Mouse (Mus musculus) limb, embryonic 13.5 days (tissue): ENCODE data around the gene Sgms1. TPM values are rescaled to one million over a fixed set of nuclear protein-coding genes. Genes with fewer than 3 reads are reported as not detected.

Experiments used
- ATAC-seq: fragments of 200-750 bp; cut with Nextera tagmentation; 2 replicates; pipeline ENCODE4 v1.8.0; 2017; ENCODE audit warnings: low read depth, moderate number of reproducible peaks, moderate TSS enrichment; ENCODE audit not compliant: low FRiP score
- H3K27ac ChIP-seq: fragments of 300-500 bp; sonication (generic); 2 replicates; pipeline ENCODE4 v1.5.1; 2015; ENCODE audit warnings: inconsistent platforms, mild to moderate bottlenecking, moderate library complexity
- H3K27me3 ChIP-seq: fragments of 300-500 bp; sonication (generic); 2 replicates; pipeline ENCODE4 v1.6.1; 2015; ENCODE audit warnings: mild to moderate bottlenecking, inconsistent platforms
- H3K36me3 ChIP-seq: fragments of 300-500 bp; sonication (generic); 2 replicates; pipeline ENCODE4 v1.6.1; 2015; ENCODE audit warnings: inconsistent platforms, mild to moderate bottlenecking, moderate library complexity
- H3K4me1 ChIP-seq: fragments of 300-500 bp; sonication (generic); 2 replicates; pipeline ENCODE4 v1.6.1; 2015; ENCODE audit warnings: inconsistent platforms
- H3K4me2 ChIP-seq: fragments of 300-500 bp; sonication (generic); replicated peaks from 2 replicates; pipeline ENCODE4 v1.6.1; 2015; ENCODE audit warnings: inconsistent platforms, mild to moderate bottlenecking, moderate library complexity
- H3K4me3 ChIP-seq: fragments of 300-500 bp; sonication (generic); 2 replicates; pipeline ENCODE4 v1.5.1; 2015; ENCODE audit warnings: moderate library complexity, mild to moderate bottlenecking, inconsistent platforms
- H3K9ac ChIP-seq: fragments of 300-500 bp; sonication (generic); 2 replicates; pipeline ENCODE4 v1.6.1; 2015; ENCODE audit warnings: mild to moderate bottlenecking, inconsistent platforms
- H3K9me3 ChIP-seq: fragments of 300-500 bp; sonication (generic); 2 replicates; pipeline ENCODE4 v1.6.1; 2016; ENCODE audit warnings: inconsistent platforms
- WGBS: fragments of 180-500 bp; shearing (Covaris S2); methylation state at CpG from one replicate; pipeline ENCODE4 v1.1.7; 2015; 5-methylcytosine and 5-hydroxymethylcytosine counted together
- polyA plus RNA-seq: library from polyadenylated mRNA; unstranded; fragments of >200 nt; fragmentation: Nextera tagmentation; extraction: Ambion mirVana; gene quantifications from 2 replicates; pipeline ENCODE4 v1.2.1, GENCODE M21; 2015

Sgms1 gene
- polyA plus RNA-seq, 1 experiment from 2014 or later: 31.2 TPM

GRCm38 (mm10) chr19:32280380-32280779 is 109.1 kb downstream of the Sgms1 start:
- Histone ChIP-seq H3K27ac (no peak overlapping the region), H3K36me3 (no peaks in the 10 kb centered on the region), H3K9ac (no peak overlapping the region), H3K4me3 (no peak overlapping the region), H3K4me1 (peaks cover 48% of the 10 kb centered on the region), H3K9me3 (no peaks in the 10 kb centered on the region), H3K4me2 (no peak overlapping the region), H3K27me3 (no peaks in the 10 kb centered on the region)
- ATAC-seq: no peak
- 80% methylated on average over 4 of the region's 4 CpGs for WGBS

GRCm38 (mm10) chr19:32279400-32279799 is 110.1 kb downstream of the Sgms1 start:
- WGBS: 94% methylated on average over 6 of the region's 6 CpGs
- no peak overlapping the region for H3K4me2 ChIP-seq
- no peak overlapping the region for H3K9ac ChIP-seq
- H3K4me3 ChIP-seq: no peak overlapping the region
- H3K4me1 ChIP-seq: peaks cover 45% of the 10 kb centered on the region
- no peaks in the 10 kb centered on the region for H3K36me3 ChIP-seq
- H3K9me3 ChIP-seq: no peaks in the 10 kb centered on the region
- H3K27me3 ChIP-seq: no peaks in the 10 kb centered on the region
- no peak overlapping the region for H3K27ac ChIP-seq
- no peak for ATAC-seq

DNA sequence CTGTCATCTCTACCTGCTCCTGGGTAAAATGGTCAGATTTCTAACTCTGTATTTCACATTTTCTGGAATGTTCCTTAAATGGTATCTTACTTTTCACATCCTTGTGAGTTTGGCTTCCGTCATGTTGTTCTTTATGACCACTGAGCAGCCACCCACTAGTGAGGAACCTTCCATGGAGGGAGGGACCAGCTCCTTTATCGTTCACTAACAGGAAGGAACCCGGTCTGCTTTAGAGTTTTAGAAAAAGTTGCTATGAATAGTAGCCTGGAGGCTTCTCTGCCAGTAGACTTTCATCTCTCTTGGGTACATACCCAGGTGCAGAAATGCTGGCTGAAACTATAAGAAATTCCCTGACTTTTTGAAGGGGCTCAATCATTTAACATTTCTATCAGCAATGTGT is 111.6 kb downstream of the Sgms1 start:
- Histone ChIP-seq H3K27me3 (no peaks in the 10 kb centered on the region), H3K27ac (no peak overlapping the region), H3K36me3 (no peaks in the 10 kb centered on the region), H3K9ac (no peak overlapping the region), H3K4me1 (peaks cover 48% of the 10 kb centered on the region), H3K9me3 (no peaks in the 10 kb centered on the region), H3K4me3 (no peak overlapping the region), H3K4me2 (no peak overlapping the region)
- no peak for ATAC-seq
- WGBS: 69% methylated on average over 3 of the region's 3 CpGs

- no peak for ATAC-seq
- H3K4me3 ChIP-seq: no peak overlapping the region
- 92% methylated on average over 2 of the region's 2 CpGs for WGBS
- H3K4me1 ChIP-seq: peaks cover 51% of the 10 kb centered on the region
- no peak overlapping the region for H3K27ac ChIP-seq
- no peaks in the 10 kb centered on the region for H3K27me3 ChIP-seq
- H3K36me3 ChIP-seq: no peaks in the 10 kb centered on the region
- no peak overlapping the region for H3K4me2 ChIP-seq
- no peaks in the 10 kb centered on the region for H3K9me3 ChIP-seq
- H3K9ac ChIP-seq: no peak overlapping the region
Measured at GRCm38 (mm10) chr19:32277287-32277686, 112.2 kb downstream of the Sgms1 start.

DNA sequence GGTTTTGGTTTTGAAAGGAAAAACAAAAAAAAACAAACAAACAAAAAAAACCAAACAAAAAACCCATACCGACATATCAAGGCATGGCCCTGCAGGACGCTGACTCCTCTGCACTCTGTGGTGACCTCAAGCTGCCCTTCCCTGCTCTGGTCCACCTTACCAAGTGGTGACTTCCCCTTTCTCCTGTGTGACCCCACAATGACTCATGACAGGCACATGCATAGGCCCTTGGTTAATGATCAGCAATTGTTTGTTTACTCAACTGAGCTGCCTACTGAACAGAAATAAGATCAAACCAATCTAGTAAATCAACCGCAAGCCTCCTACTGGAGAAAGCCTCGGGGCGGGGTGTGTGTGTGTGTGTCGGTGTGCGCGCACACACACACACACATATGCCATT is 112.7 kb downstream of the Sgms1 start:
- H3K9me3 ChIP-seq: no peaks in the 10 kb centered on the region
- H3K27me3 ChIP-seq: no peaks in the 10 kb centered on the region
- no peak for ATAC-seq
- H3K9ac ChIP-seq: no peak overlapping the region
- no peak overlapping the region for H3K27ac ChIP-seq
- no peak overlapping the region for H3K4me3 ChIP-seq
- peaks cover 46% of the 10 kb centered on the region for H3K4me1 ChIP-seq
- no peaks in the 10 kb centered on the region for H3K36me3 ChIP-seq
- H3K4me2 ChIP-seq: no peak overlapping the region
- WGBS: 91% methylated on average over 8 of the region's 8 CpGs

DNA sequence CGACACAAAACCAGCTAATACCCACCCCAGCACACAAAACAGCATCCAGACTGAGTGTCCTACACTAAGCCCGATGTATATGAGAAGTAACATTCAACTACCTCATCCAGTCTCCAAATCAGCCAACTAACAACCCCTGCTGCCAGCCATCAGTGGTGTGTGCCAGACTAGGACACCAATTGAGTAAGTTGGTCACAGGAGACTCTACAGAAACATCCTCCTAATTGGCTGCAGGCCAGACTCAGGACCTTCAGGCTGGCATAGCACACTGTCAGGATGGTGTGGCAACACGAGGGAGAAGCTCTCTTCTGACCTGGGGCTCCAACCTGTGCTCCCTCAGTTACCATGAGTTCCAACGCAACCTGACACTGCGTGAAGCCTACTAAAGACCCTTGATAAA is 113.3 kb downstream of the Sgms1 start:
- WGBS: 84% methylated on average over 5 of the region's 5 CpGs
- H3K27ac ChIP-seq: no peak overlapping the region
- ATAC-seq: no peak

DNA sequence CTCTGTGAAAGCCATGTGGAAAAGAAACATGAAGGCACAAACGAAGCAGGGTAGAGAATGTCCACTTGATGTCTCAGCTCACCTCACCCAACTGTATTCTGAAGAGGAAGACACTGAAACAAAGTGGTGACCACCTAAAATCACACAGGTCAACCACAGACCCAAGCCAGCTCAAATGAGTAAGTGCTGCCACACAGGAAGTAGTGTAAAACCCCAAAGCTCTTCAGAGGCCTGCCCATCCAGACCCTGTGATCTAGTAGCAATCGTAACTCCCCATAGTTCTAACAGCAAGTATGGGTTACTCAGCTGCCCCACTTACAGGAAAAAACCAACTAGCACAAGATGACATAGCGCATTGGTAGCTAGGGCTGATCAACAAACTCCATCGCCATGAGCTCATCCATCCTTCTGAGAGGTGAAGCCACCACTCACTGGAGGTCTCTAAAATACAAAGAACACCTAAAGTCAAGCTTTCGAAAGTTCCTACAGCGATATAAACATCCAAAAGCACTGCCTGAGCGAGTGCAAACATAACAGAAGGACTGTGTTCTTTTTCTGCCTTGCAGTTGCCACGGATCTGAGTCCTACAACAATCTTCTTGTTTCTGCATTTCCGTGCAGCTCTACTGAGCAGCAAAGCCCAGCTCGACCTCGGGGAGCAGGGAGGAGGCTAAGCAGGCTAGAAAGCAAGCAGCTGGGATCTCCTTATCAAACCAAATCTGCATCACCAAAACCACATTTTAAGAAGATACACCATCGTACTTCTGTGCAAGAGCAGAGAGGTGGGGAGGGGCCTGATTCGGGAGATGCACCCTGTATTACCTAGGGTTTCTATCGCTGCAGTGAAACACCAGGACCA is 114.2 kb downstream of the Sgms1 start:
- no peaks in the 10 kb centered on the region for H3K36me3 ChIP-seq
- H3K9ac ChIP-seq: no peak overlapping the region

More for the DNA sequence above, 113.3 kb downstream of the Sgms1 start:
- H3K27me3 ChIP-seq: no peaks in the 10 kb centered on the region
- no peak overlapping the region for H3K4me3 ChIP-seq
- H3K9me3 ChIP-seq: no peaks in the 10 kb centered on the region
- H3K36me3 ChIP-seq: no peaks in the 10 kb centered on the region
- H3K9ac ChIP-seq: no peak overlapping the region
- peaks cover 41% of the 10 kb centered on the region for H3K4me1 ChIP-seq
- H3K4me2 ChIP-seq: no peak overlapping the region

DNA sequence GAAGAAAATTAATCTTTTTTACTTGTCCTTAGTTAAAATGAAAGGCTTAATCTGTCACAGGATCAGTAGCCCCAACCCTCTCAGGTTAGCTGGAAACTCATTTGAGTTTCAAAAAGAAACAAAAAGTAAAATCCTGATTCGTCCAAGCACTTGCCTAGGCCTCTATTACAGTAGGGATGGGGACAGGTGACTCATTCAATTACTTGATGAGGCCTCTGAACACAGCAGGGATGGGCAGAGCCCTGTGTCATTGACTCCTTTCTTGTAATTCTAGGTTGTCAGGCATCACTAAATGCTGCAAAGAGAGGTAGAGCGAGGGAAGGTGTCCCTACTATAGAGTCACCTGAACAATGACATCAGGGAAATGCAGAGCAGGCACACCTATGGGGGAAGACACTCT is 115.4 kb downstream of the Sgms1 start:
- H3K9ac ChIP-seq: no peak overlapping the region
- H3K27ac ChIP-seq: no peak overlapping the region
- H3K4me2 ChIP-seq: no peak overlapping the region
- H3K36me3 ChIP-seq: no peaks in the 10 kb centered on the region
- H3K4me1 ChIP-seq: peaks cover 31% of the 10 kb centered on the region
- H3K9me3 ChIP-seq: no peaks in the 10 kb centered on the region
- H3K4me3 ChIP-seq: no peak overlapping the region
- H3K27me3 ChIP-seq: no peaks in the 10 kb centered on the region
- no peak for ATAC-seq
- WGBS: 65% methylated on average over 2 of the region's 2 CpGs

More for the DNA sequence above, 114.2 kb downstream of the Sgms1 start:
- no peaks in the 10 kb centered on the region for H3K9me3 ChIP-seq
- no peak overlapping the region for H3K4me3 ChIP-seq
- no peak overlapping the region for H3K27ac ChIP-seq
- H3K27me3 ChIP-seq: no peaks in the 10 kb centered on the region
- no peak for ATAC-seq
- H3K4me2 ChIP-seq: no peak overlapping the region
- 84% methylated on average over 14 of the region's 14 CpGs for WGBS
- H3K4me1 ChIP-seq: peaks cover 33% of the 10 kb centered on the region

- no peak overlapping the region for H3K4me3 ChIP-seq
- H3K9me3 ChIP-seq: no peaks in the 10 kb centered on the region
- H3K36me3 ChIP-seq: no peaks in the 10 kb centered on the region
- H3K27ac ChIP-seq: no peak overlapping the region
- no peak overlapping the region for H3K4me2 ChIP-seq
- no peaks in the 10 kb centered on the region for H3K27me3 ChIP-seq
- WGBS: 32% methylated on average over 3 of the region's 3 CpGs
- ATAC-seq: no peak
- H3K4me1 ChIP-seq: peaks cover 36% of the 10 kb centered on the region
- no peak overlapping the region for H3K9ac ChIP-seq
Measured at GRCm38 (mm10) chr19:32273714-32274113, 115.8 kb downstream of the Sgms1 start.

GRCm38 (mm10) chr19:32272475-32273260 is 116.8 kb downstream of the Sgms1 start:
- Histone ChIP-seq H3K4me3 (no peak overlapping the region), H3K9me3 (no peaks in the 10 kb centered on the region), H3K27ac (no peak overlapping the region; the same call in 1 of the 2 replicates), H3K36me3 (no peaks in the 10 kb centered on the region), H3K4me2 (no peak overlapping the region), H3K27me3 (no peaks in the 10 kb centered on the region), H3K4me1 (peaks cover 42% of the 10 kb centered on the region), H3K9ac (no peak overlapping the region)
- 51% methylated on average over 6 of the region's 6 CpGs for WGBS
- ATAC-seq: no peak

- no peak overlapping the region for H3K4me2 ChIP-seq
- no peak overlapping the region; the same call in 1 of the 2 replicates for H3K27ac ChIP-seq
- WGBS: 84% methylated on average over 11 of the region's 11 CpGs
Measured at GRCm38 (mm10) chr19:32271455-32272200, 117.9 kb downstream of the Sgms1 start.

DNA sequence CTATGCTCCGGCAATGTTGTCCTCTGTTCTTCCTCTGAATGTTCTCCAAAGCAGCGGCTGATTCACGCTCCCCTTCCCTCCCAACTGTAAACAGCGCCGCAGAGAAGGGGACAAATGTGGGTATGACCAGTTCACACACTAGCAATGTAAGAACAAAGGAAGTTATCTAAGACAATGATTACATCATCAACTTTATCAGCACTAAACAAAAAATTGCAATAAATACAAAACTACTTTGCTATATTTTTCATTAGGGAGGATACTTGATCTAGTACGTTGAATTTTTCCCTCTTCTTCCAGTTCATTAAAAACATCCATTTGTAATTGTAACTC is 119.7 kb downstream of the Sgms1 start:
- no peaks in the 10 kb centered on the region for H3K9me3 ChIP-seq
- 84% methylated on average over 6 of the region's 6 CpGs for WGBS
- H3K4me3 ChIP-seq: no peak overlapping the region
- H3K4me2 ChIP-seq: no peak overlapping the region
- no peaks in the 10 kb centered on the region for H3K27me3 ChIP-seq
- no peak overlapping the region for H3K27ac ChIP-seq
- no peak for ATAC-seq
- no peak overlapping the region for H3K9ac ChIP-seq
- H3K4me1 ChIP-seq: peaks cover 37% of the 10 kb centered on the region
- H3K36me3 ChIP-seq: no peaks in the 10 kb centered on the region

More at GRCm38 (mm10) chr19:32271455-32272200, 117.9 kb downstream of the Sgms1 start:
- Histone ChIP-seq H3K9ac (no peak overlapping the region), H3K27me3 (no peaks in the 10 kb centered on the region), H3K4me1 (peaks cover 48% of the 10 kb centered on the region), H3K36me3 (no peaks in the 10 kb centered on the region), H3K4me3 (no peak overlapping the region), H3K9me3 (no peaks in the 10 kb centered on the region)
- ATAC-seq: no peak
